15 mouse cellular contexts compared by ENCODE assay signal in genomic region chr8:51448600-51448999, GRCm38 (mm10).
"Had no signal": no experiment of that assay in that cellular context is flagged by ENCODE, and none has a peak within 500 bp of the region (broad histone marks: within the 10 kb centered on the region; RNA-seq: fewer than 3 reads in every experiment).

No protein-coding gene starts in this region.

- H3K9me3 ChIP-seq: neural tube, embryonic 15.5 days; stomach, embryonic 15.5 days had no signal

- H3K36me3 ChIP-seq: neural tube, embryonic 15.5 days; stomach, embryonic 15.5 days had no signal

- H3K4me3 ChIP-seq: neural tube, embryonic 15.5 days; stomach, embryonic 15.5 days had no signal

- H3K27me3 ChIP-seq: neural tube, embryonic 15.5 days; stomach, embryonic 15.5 days had no signal

- H3K27ac ChIP-seq: neural tube, embryonic 15.5 days; stomach, embryonic 15.5 days; stomach, postnatal 0 days had no signal

- H3K4me1 ChIP-seq: neural tube, embryonic 15.5 days; stomach, embryonic 15.5 days had no signal

- DNase-seq: retina, postnatal 1 day; right cerebral cortex, adult 18-20 months; right cerebral cortex, postnatal 14 days; right cerebral cortex, postnatal 25 days; right cerebral cortex, postnatal 4 days; spleen, adult 18-20 months; thymus, adult 18-20 months; thymus, adult 2 months; thymus, postnatal 14 days; thymus, postnatal 25 days; thymus, postnatal 36 days; thymus, postnatal 4 days had no signal

- H3K9ac ChIP-seq: neural tube, embryonic 15.5 days; stomach, embryonic 15.5 days had no signal

- H3K4me2 ChIP-seq: neural tube, embryonic 15.5 days; stomach, embryonic 15.5 days had no signal
